Mouse (Mus musculus) naive thymus-derived CD4-positive, alpha-beta T cell, adult 2 months (primary cell): Measurements from ENCODE around the gene Ttc36.

Source experiments
- DNase-seq: peaks from one replicate; pipeline ENCODE4 v3.0.0-alpha.2; 2011; ENCODE audit warnings: low read depth

Gene Ttc36

DNA sequence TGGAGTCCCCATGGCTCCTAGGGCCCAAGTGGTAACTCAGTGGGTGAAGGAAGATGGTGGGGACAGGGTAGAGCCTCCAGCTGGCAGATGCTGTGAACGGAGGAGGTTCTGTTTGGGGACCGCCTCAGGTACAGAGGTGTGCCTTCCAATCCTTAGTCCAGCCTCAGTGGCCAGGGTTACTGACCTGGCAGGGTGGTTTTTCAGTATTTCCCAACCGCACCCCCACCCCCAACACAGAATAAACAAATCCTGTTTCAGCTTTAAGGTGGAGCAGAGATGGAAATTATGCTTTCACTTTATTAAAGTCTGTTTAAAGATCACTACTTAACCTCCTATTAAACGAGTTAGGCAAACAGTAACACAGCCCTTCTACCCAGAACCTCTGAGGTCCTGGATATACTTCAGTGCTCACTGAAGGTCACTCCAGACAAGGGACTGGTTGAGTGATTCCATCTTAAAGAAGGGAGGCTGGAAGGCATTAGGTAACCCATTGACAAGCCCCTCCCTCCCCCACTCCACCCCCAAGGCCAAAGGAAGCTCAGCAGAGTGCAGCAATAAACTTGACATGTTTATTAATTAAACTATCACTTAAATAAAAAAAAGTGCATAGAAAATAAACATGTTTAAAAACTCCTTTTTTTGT is at the start of gene Ttc36:
TSS of gene Ttc36 (minus strand) at position 265 of the 643 bp plus-strand sequence.
- no peak for DNase-seq

DNA sequence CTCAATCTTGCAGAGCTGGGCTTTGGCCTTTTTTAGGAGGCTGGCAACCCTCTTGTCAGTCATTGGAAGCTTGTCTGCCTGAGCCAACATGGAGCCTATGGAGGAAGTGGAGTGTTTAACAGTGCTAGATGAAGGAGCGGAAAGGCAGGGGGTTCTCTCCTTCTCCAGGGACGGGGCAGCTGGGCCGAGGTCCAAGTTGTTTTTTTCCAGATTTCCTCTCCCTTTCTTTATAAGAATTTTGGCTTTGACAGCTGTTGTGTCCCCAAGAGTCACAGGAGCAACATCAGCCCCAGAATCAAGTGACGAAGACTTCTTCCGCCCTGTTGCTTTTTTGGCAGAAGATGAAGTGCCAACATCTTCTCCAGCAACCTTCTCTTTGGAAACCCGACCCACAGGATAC is 44.6 kb upstream of the Ttc36 start:
- no peak for DNase-seq

DNA sequence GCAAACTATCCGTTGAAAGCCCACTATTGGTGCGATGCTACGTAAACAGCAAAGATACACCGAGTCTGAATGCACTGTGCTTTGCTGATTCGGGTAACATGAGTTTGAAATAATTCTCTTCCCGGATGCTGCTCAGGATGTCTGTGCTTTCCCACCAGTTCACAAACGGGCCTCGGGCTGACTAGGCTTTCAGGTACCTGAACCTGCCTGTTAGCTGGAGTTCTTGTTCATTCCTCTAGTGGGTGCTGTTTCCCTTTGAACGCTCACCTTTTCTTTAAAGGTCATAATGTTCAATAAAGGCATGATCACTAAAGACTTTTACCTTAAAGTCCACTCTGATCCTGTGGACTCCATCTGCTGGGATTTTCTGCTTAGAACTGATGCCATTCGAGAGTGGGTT is 38.4 kb upstream of the Ttc36 start:
- DNase-seq = peak; percentile 76

DNA sequence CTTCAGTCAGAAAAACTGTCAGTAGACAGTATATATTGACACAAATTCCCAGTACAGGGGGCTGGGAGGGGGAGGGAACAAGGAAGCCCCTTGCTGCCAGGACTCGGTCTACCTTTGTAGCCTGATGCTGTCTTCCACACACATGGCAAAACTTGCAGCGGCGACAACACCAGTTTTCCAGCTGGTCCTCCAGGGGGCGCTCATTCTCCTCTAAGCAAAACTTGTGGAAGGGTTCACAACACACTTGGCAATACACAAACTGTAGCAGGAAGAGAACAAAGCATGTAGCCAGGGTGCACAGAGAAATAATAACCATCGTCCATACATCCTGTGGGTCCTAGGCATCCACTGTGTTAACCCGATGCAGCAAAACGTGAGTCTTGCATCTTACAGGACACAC is 33.6 kb upstream of the Ttc36 start:
- peak; percentile 88 for DNase-seq

DNA sequence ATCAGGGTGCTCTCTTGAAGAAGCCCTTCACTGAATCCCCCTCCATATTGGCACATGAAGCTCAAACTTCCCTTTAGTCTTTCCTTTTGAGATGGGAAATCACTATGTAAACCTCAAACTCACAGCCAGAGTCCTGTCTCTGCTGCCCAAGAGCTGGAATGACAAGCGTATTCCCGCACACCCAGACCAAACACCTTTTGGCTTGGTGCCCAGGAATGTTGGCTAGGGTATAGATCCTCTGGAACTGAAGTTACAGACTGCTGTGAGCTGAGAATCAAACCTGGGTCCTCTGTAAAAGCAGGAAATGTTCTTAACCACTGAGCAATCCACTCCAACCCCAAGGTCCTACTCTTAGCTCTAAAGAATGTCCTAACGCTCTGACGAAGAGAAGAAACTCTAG is 29.5 kb upstream of the Ttc36 start:
- no peak for DNase-seq

DNA sequence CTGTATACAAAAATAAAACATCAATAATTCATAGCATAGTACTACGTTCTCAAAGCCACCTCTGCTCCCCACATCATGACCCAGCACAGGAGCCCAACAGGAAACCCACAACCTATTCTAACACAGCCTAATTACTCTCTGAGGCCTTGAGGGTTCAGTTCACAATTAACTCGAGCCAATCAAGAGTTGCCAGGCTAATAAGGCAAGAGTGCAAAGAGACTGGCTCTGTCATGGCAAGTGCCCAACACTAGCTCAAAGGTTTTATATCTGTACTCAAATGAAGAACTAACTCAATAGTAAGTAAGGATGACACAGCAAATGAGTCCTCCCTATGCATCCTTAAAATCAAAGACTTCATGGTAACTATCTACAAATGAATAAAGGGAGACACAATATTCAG is 27.6 kb upstream of the Ttc36 start:
- DNase-seq = no peak

DNA sequence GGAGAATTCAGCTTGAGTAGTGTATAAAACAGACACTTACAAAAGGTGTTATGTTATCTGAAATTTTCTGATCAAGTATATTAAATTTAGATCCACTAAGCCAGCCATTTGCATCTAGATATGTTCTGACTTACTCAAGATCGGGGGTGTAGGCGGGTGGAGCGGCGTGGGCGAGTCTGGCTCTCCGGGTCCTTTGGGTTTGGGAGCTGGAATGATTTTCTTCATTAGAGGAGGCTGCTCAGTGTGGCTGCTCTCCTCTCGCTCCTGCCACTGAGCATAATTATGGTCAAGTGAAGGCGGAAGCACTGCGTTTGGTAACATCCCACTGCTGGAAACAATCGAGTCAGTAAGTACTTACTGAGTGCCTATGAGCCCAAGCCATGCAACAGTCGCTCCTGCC is 26.1 kb upstream of the Ttc36 start:
- no peak for DNase-seq

DNA sequence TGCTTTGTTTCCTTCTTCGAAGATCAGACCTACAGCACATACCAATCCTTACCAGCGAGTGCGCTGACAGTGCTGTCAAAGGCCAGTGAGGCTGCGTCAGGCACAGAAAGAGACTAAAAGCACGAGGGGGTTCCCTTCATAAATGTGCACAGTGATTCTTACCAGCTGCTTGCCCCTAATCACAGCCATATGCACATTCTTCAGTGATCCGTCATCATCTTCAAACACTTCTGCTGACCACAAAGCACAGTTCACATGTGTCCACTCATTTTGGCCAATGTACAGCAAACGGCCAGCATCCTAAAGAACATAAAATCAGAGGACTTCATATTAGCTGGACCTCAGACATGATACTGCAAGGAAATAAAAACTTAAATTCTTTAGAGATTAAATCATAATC is 23.8 kb upstream of the Ttc36 start:
- DNase-seq = no peak

DNA sequence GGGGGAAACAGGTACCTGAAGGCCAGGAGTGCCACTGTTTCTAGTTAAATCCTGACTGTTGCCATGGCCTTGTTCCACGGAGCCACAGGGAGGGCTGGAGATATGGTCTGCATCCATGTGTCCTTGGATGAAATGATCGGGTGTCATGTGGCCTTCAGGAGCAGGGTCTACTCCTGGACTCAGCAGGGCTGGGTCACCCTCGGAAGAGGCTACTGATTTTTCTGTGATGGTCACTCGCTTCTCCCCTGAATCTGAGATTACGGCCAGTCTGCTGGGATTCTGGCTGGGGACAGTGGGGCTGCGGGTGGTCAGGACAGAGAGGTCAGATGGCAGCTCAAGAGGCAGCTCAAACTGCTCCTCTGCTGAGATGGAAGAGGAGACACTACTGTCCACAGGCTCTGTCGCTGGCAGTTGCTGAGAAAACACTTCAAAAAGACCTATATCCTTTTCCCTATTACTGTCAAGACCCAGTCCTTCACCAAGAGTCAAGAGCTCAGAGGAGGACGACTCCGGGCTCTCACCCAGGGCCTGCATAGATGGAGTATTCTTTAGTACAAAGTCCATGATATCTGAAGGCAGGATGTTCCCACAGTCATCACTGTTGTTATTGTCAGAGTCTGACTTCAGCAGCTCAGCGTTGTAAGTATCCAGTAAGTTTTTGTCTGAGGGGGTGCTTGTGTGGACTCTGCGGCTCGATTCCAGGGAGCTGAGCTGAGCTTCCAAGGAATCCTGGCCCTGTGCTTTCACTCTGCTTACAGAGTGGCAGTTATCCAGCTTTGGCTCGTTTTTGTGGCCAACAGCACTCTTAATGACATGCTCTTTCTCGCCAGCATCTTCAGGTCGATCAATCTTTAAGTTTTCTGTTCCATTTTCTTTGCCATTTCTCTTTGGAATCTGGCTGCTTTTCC is 17.3 kb upstream of the Ttc36 start:
- DNase-seq = no peak

DNA sequence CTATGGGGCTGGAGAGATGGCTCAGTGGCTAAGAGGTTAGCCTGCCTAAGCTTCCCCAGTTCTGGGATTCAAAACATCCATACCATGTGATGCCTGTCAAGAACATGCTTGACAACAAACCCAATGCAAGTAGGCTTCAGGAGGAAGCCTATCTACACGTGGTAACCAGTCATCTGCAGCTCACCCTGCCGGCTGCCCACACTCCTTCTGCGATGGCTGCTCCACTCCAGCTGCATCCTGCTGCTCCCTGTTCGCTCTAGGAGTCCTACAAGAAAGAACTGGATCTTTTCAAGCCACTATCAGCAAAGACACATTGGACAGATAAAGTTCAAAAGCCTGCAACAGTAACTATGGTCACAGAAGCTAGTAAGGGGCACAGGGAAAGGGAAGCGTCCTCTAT is 14.7 kb upstream of the Ttc36 start:
- no peak for DNase-seq

DNA sequence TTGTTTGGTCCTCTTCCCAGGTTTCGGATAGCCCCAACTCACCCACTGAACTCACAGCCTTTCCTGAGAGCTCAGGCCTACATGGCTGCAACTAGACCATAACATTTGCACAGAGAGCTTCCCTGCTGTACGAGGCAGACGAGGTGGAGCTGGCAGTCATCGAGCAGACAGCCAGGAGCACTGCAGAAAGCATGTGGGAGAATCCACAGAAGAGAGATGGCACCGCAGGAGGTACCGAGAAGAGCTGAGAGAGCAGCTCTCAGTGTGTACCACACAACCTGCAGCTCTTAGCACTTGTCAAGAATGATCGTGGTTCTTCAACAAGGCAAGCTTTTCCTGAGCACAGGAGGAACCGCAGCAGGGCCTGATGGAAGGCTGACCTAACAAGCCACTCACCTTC is 11.3 kb upstream of the Ttc36 start:
- no peak for DNase-seq

DNA sequence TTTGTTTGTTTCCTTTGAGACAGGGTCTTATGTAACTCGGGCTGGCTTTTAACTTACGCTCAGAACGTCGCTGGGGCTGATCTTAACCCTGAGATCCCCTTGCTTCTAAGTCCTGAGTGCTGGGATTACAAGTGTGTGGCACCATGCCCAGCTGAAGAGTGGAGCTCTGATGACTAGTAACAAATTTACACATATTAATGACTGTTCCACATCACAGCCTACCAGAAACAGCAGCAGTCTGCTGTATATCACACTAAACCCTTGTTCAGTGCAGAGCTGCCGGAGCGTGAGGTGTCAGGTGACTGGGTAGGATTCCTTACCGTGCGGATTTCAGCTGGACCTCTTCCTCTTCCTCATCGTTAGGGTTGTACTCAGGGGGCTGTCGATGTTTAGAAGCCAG is 7.4 kb upstream of the Ttc36 start:
- DNase-seq = no peak

DNA sequence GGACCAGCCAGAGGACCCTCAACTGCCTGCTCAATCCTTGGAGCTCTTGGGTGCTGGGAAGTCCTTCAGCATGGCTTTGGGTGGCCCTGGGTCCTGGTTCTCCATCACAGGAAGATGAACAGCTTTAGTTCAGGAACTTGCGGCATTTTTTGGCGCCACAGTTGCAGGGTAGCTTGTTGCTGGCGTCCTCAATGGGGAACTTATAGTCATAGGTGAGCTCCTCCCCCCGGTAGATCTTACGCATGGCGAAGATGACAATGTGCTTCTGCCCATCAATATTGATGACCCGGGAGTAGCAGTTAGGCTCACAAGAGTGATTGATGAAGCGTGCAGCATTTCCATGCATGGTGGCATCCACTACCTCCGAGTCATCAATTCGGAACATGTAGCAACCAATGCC is 4.9 kb upstream of the Ttc36 start:
- DNase-seq = no peak

DNA sequence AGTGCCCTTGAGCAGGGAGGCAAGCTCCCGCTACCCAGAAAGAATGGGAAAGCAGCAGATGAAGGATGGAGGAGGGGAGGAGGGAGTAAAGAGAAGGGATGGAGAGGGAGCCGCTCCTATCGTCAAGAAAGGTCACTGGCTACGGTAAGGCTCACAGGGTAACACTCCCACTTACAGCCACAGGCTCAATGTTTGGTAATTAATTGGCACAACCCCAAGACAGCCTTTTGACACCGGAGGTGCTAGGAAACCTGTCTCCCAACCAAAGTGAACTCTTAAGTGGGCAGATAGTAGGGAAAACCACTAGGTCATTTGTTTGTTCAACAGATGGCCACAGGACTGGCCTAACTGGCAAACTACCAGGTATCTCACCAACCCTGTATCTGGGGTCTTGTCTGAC is 4.3 kb upstream of the Ttc36 start:
- DNase-seq = no peak

DNA sequence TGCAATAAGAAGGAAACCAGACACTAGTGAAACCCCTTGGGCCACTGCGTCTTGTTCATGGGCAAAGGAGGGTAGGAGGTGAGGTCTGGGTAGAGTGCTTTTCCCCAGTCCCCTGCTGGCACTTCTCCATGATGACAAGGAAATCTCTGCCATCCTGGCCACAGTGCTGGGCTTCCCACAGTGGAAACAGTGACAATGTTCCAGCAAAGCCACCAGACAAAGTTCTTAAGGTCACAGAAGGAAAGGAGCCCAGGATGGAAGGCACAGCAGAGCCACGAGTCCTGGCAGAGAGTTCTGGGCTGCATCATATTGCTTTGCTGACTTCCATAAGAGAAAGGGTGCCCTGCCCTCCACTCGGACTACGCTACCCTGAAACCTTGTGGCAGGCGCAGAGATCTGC is 2.7 kb upstream of the Ttc36 start:
- no peak for DNase-seq

DNA sequence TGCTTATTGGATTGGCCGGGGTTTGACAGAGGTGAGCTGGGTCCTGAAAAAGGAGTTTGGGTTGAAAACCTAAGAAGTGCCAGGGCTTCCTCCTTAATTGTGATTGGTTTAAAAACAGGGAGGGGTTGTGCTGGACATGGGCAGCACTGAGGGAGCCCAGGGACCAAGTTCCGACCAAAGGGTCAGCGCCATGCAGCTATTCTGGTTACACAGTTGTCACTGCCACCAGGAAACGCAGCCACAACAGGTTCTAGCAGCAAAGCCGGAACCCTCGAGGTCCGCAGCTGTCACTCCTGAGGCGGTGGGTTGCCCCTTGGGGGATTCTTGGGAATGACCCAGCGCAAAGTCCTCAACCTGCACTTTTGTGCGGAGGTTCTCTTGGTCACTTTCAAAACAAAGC is 1.8 kb upstream of the Ttc36 start:
- DNase-seq = no peak

DNA sequence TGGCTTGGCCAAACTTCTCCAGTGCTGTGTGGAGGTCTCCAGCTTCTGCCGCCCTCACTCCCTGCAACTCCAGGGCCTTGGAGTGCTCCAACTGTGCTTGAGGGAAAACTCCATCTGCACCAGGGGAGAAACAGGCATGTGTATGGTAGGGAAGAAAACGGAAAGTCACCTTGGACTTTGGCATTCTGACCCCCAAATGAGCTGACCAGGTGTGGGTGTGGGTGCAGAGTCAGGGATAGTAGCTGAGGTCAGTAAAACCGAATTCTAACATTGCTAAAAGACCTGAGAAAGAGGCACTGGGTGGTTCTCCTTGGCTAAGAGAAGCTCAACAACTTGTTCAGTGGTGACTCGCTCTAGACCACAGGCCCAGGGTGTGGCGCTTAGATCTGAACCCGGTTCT is 1.2 kb downstream of the Ttc36 start:
- no peak for DNase-seq

DNA sequence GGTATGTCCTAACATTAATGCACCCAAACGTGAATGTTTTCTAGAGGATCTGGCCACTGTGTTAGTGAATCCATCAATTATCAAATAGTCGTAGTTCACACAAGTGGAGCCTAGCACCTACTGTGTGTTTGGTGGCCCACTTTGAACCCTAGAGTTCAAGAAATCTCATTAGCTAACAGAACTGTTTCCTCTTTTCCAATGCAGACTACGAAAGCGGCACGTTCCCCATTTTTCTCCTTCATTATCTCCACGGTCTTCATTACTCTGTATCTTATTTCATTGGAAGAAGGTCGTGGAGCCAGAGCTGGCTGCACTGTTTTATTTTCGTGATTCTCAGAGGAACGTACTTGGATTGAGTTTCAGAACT is 2.9 kb downstream of the Ttc36 start:
- no peak for DNase-seq

DNA sequence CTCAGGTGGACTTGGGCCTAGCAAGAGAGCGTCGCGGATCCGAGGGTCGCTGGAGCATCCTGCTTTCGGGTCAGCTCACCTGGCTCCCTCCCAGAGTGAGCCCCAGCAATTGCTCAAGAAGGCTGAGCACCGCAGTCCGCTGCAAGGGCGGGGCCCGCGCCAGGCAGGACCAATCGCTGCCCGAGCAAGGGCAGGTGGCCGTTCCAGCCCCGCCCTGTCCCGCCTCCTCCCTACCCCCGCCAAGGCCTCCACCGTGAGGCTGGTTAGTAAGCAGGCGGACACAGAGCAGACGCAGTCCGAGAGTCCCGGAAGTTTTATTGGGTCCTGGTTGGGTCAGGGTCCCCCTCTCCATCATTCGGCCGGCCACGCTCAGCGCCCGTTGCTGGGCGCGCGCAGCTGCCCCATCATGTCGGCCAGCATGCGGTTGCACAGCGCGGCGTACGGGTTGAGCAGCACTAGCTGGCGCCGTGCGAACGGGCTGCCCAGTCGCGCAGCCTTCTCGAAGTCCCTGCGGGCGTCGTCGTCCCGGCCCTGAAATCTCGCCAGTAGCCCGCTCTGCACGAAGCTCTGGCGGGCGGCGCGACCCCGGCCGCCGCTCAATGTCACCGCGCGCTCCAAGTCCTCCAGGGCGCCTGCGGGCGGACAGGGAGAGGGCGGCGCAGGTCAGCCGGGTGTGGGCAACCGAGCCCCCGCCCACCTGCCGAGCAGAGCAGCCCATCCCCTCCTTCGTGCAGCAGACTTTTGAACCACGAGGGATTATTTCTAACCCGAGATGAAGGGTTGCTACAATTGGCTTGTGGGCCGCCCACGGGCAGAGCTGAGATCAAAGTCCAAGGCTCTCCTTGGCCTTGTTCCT is 3.5 kb downstream of the Ttc36 start, which contains the start of gene Tmem25:
TSS of gene Tmem25 (minus strand) at position 206 of the 856 bp plus-strand sequence.
- peak; percentile 55 for DNase-seq

DNA sequence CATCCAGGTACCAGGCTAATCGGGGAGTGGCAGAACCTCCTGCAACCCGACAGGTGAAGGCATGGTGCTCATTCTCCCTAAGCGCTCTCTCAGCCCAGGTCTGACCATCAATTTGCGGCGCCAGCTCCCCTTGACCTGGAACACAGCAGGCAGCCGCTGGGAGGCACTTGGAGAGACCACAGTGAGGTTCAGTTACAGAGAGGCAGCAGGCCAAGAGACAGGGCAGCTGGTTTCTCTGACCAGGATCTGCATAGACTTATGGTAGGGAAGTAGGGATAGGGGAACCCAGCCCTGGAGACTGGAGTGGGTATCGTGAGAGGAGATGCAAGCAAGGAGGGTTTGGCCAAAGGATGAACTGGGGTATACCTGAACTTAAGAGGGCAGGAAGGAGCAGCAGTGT is 4.6 kb downstream of the Ttc36 start:
- DNase-seq = no peak

DNA sequence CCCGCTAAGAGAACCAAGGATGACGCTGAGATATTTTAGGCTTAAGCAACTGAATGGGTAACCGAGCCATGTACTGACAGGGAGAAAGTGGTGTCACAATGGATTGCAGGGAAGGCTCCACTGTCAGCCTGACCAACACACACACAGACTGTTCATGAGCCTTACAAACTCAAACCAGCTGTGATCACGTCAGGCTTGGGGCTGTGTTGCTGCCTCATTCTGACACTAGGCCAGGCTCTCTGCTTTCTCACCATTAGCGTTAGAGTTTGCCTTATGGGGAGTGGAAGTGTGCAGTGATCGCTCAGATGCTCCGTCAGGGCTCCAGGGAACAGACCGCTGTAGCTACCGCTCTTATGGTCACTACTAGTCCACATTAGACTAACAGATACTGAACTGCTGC is 10.0 kb downstream of the Ttc36 start:
- DNase-seq = no peak

DNA sequence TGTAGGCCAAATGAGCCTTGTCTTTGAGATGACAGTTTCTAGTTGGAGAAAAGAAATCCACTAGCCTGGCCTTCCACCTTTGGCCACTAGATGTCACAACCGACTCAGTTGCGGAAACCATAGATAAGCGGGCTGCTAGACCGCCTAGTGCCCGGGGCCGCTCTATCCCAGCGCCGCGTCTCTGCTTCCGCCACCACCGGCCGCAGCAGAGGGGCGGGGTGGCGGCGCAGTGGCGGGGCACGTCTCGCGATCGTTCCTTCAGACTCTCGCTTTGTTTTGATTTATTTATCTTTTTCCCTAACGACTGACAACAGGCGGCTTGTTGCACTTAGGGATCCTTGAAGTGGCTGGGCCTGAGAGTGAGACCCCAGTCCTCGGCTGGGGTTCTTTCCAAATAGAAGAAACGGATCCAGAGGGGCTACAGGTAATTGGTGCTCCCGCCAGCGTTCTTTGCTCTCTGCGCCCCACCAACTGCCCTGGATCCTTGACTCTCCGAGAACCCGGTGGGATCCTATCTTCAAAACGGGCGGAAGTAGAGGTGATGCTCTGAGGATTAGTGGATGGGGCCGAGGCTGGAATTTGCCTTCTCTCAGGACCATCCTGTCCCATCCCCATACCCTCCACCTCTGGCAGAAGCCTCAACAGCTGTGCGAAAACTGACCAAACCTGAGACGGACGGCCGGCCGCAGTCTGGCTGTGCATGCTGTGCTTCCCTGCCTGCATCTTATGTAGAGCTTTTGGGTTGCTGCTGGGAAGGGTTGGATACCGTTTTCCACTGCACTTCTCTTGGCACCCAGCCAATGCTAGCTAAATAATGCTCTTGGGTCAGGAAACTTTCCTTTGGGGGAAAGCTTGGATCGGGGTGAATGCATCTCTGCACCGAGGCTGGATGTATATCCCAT is 29.9 kb downstream of the Ttc36 start:
- peak; percentile 97 for DNase-seq
